Mouse (Mus musculus): Measurements from ENCODE around the gene Rptor.

DNA sequence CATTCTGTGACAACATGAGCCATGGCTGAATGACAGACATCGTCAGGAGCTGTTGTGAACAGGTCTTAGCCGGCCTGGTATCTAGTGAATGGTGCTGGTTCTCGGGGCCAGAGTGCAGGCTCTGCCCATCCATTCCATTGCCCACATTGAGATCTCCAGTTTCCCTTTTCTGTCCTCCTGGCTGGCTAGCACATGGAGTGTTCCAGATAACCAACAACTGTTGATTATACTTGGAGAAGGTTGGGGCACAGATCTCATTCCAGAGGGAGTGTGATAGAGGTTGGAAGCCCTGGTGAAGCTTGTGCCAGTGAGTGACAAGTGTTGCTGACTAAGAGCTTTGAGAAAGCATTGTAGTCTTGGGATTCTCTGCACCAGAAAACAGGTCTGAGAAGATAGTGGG is 107.6 kb downstream of the Rptor start:
- TF ChIP-seq CTCF (IDR thresholded peaks at IDR 0.05; ENCODE audit: low read depth, low read length) (no peak), POLR2A (IDR thresholded peaks at IDR 0.05; ENCODE audit: extremely low read depth, insufficient read depth, low read length) (no peak)

Measured in liver, adult 2 months (tissue).